In genomic region chr6:30009204-30009603, GRCm38 (mm10) we compare ENCODE assay signal across 22 mouse cellular contexts. TPM values are rescaled to one million over a fixed set of nuclear protein-coding genes. Genes with fewer than 3 reads are reported as not detected.
DNase-seq lines count a peak whose midpoint lies in the region; ATAC-seq and TF ChIP-seq lines count a peak whose summit lies in the region.
"Had no signal": no experiment of that assay in that cellular context is flagged by ENCODE, and none has a peak within 500 bp of the region (broad histone marks: within the 10 kb centered on the region; RNA-seq: fewer than 3 reads in every experiment).

No protein-coding gene starts in this region.

- no peaks in the 10 kb centered on the region for H3K4me1 ChIP-seq in forebrain, embryonic 13.5 days
- 0 out of 2 replicates have a peak, but pooled peaks cover 2% of the 10 kb centered on the region for H3K4me1 ChIP-seq in forebrain, embryonic 16.5 days (replicated peaks; ENCODE audit: control insufficient read depth, insufficient read depth, low read length)
- H3K4me1 ChIP-seq in kidney, adult 2 months (ENCODE audit: control insufficient read depth, insufficient read depth, low read length): no peaks in the 10 kb centered on the region
- H3K4me1 ChIP-seq in limb, embryonic 14.5 days (ENCODE audit: control insufficient read depth, insufficient read depth, low read length): 0 out of 2 replicates have a peak, but pooled peaks cover 7% of the 10 kb centered on the region
- H3K4me1 ChIP-seq: embryonic facial prominence, embryonic 12.5 days; embryonic facial prominence, embryonic 15.5 days had no signal

- 0 out of 2 replicates have a peak overlapping the region, but pooled peaks have one; percentile 26 for H3K9ac ChIP-seq in forebrain, embryonic 13.5 days
- no peak overlapping the region for H3K9ac ChIP-seq in forebrain, embryonic 16.5 days (replicated peaks; ENCODE audit: low read depth, low read length)
- H3K9ac ChIP-seq in limb, embryonic 14.5 days (ENCODE audit: low read depth, low read length, severe bottlenecking): no peak overlapping the region
- H3K9ac ChIP-seq: embryonic facial prominence, embryonic 12.5 days; embryonic facial prominence, embryonic 15.5 days; forebrain, embryonic 15.5 days; hindbrain, embryonic 14.5 days had no signal

- H3K27ac ChIP-seq in forebrain, embryonic 13.5 days: no peak overlapping the region
- H3K27ac ChIP-seq in forebrain, embryonic 16.5 days (ENCODE audit: low read length): no peak overlapping the region
- H3K27ac ChIP-seq in kidney, adult 2 months (ENCODE audit: insufficient read depth, low read depth, low read length): no peak overlapping the region
- peak overlapping the region; percentile 34 for H3K27ac ChIP-seq in limb, embryonic 14.5 days (replicated peaks; ENCODE audit: low read depth, low read length)
- H3K27ac ChIP-seq: embryonic facial prominence, embryonic 12.5 days; embryonic facial prominence, embryonic 15.5 days; forebrain, embryonic 15.5 days; hindbrain, embryonic 14.5 days; hindbrain, postnatal 0 days had no signal

- DNase-seq in kidney, adult 2 months: peak; percentile 15
- no peak for DNase-seq in kidney, postnatal 10 days
- DNase-seq in limb, embryonic 14.5 days (ENCODE audit: low spot score): peak; percentile 58
- no peak for DNase-seq in lung, postnatal 25 days (ENCODE audit: low spot score)
- DNase-seq in adrenal gland, postnatal 4 days (ENCODE audit: low spot score in 2 of 2): no peak
- DNase-seq: adrenal gland, postnatal 10 days; adrenal gland, postnatal 36 days; cerebellum, adult 11 months; cerebellum, adult 2 months; cerebellum, adult 9-11 months; cerebellum, postnatal 25 days; gastrocnemius, postnatal 10 days; gastrocnemius, postnatal 36 days had no signal

- no peaks in the 10 kb centered on the region for H3K36me3 ChIP-seq in forebrain, embryonic 13.5 days (ENCODE audit: poor library complexity, severe bottlenecking)
- no peaks in the 10 kb centered on the region for H3K36me3 ChIP-seq in forebrain, embryonic 16.5 days (ENCODE audit: control insufficient read depth, insufficient read depth)
- no peaks in the 10 kb centered on the region for H3K36me3 ChIP-seq in kidney, adult 2 months (ENCODE audit: control insufficient read depth, insufficient read depth, low read length)
- no peaks in the 10 kb centered on the region for H3K36me3 ChIP-seq in limb, embryonic 14.5 days (ENCODE audit: control insufficient read depth, insufficient read depth, low read length)
- H3K36me3 ChIP-seq: embryonic facial prominence, embryonic 12.5 days; embryonic facial prominence, embryonic 15.5 days; forebrain, embryonic 15.5 days had no signal

- ATAC-seq in forebrain, embryonic 13.5 days: no peak
- no peak for ATAC-seq in forebrain, embryonic 16.5 days
- peak; percentile 69 for ATAC-seq in limb, embryonic 14.5 days (ENCODE audit: low FRiP score, low read depth)
- ATAC-seq: forebrain, embryonic 15.5 days; hindbrain, postnatal 0 days; Patski had no signal

- TF ChIP-seq POLR2A in kidney, adult 2 months (IDR thresholded peaks at IDR 0.05; ENCODE audit: low read depth, low read length): no peak
- TF ChIP-seq POLR2A in limb, embryonic 14.5 days (IDR thresholded peaks at IDR 0.05; ENCODE audit: borderline replicate concordance, extremely low read depth, insufficient read depth, insufficient read length): no peak

- TF ChIP-seq CTCF in kidney, adult 2 months (conservative IDR thresholded peaks at IDR 0.05; ENCODE audit: insufficient read depth, insufficient read length, low read depth, low read length): no peak

- WGBS in forebrain, embryonic 13.5 days: 89% methylated on average over 7 of the region's 7 CpGs
- WGBS in forebrain, embryonic 16.5 days: 79% methylated on average over 7 of the region's 7 CpGs
- WGBS in kidney, adult 2 months: 63% methylated on average over 7 of the region's 7 CpGs
- WGBS in limb, embryonic 14.5 days: 35% methylated on average over 7 of the region's 7 CpGs

- H3K4me2 ChIP-seq in forebrain, embryonic 13.5 days: no peak overlapping the region
- H3K4me2 ChIP-seq in forebrain, embryonic 16.5 days (ENCODE audit: low read length): no peak overlapping the region
- H3K4me2 ChIP-seq in limb, embryonic 14.5 days (replicated peaks; ENCODE audit: low read depth, low read length, severe bottlenecking): no peak overlapping the region
- H3K4me2 ChIP-seq: embryonic facial prominence, embryonic 12.5 days; embryonic facial prominence, embryonic 15.5 days; forebrain, embryonic 15.5 days; heart, embryonic 11.5 days; hindbrain, embryonic 14.5 days had no signal

- H3K9me3 ChIP-seq in forebrain, embryonic 13.5 days (replicated peaks): no peaks in the 10 kb centered on the region
- H3K9me3 ChIP-seq in forebrain, embryonic 16.5 days (ENCODE audit: control insufficient read depth, low read length): no peaks in the 10 kb centered on the region
- H3K9me3 ChIP-seq in limb, embryonic 14.5 days (ENCODE audit: control insufficient read depth, low read length): no peaks in the 10 kb centered on the region
- H3K9me3 ChIP-seq: embryonic facial prominence, embryonic 12.5 days; embryonic facial prominence, embryonic 15.5 days; forebrain, embryonic 15.5 days had no signal

- no peak overlapping the region for H3K4me3 ChIP-seq in forebrain, embryonic 13.5 days
- no peak overlapping the region for H3K4me3 ChIP-seq in forebrain, embryonic 16.5 days (replicated peaks; ENCODE audit: low read length)
- no peak overlapping the region for H3K4me3 ChIP-seq in kidney, adult 2 months (ENCODE audit: insufficient read depth, low read depth, low read length)
- H3K4me3 ChIP-seq in limb, embryonic 14.5 days (replicated peaks; ENCODE audit: low read length): no peak overlapping the region
- H3K4me3 ChIP-seq: embryonic facial prominence, embryonic 12.5 days; embryonic facial prominence, embryonic 15.5 days; forebrain, embryonic 15.5 days had no signal

- H3K27me3 ChIP-seq in forebrain, embryonic 13.5 days: no peaks in the 10 kb centered on the region
- no peaks in the 10 kb centered on the region for H3K27me3 ChIP-seq in forebrain, embryonic 16.5 days (replicated peaks; ENCODE audit: control insufficient read depth, insufficient read depth, low read length)
- no peaks in the 10 kb centered on the region for H3K27me3 ChIP-seq in kidney, adult 2 months (replicated peaks; ENCODE audit: control insufficient read depth, insufficient read depth, low read length)
- H3K27me3 ChIP-seq in limb, embryonic 14.5 days (ENCODE audit: control insufficient read depth, insufficient read depth, low read length): no peaks in the 10 kb centered on the region
- H3K27me3 ChIP-seq: embryonic facial prominence, embryonic 12.5 days; embryonic facial prominence, embryonic 15.5 days; forebrain, embryonic 15.5 days; Patski had no signal

RNA-seq across cellular contexts. Expression of gene Nrf1, which starts 38.6 kb away (rescaled TPM):
- polyA plus RNA-seq in forebrain, embryonic 13.5 days (2015; fragmentation: Nextera tagmentation; extraction: Ambion mirVana): 67.3 and 71.9 TPM in 2 replicates
- polyA plus RNA-seq in forebrain, embryonic 16.5 days (2015; fragmentation: Nextera tagmentation; extraction: Ambion mirVana): 54.6 and 57.4 TPM in 2 replicates
- 22.9 and 25.0 TPM in 2 replicates for polyA plus RNA-seq in kidney, adult 2 months (2012; rRNA removed)
- 70.7 and 83.8 TPM in 2 replicates for polyA plus RNA-seq in limb, embryonic 14.5 days (2012; rRNA removed)
- 47.7 and 60.6 TPM in 2 replicates for polyA plus RNA-seq in limb, embryonic 14.5 days (2014; fragmentation: Nextera tagmentation; extraction: Ambion mirVana)
- 10 to 100 TPM; 31.3 to 34.2 TPM for total RNA-seq in adrenal gland, postnatal 4 days (2021)

Comparison
In these comparisons a context has a peak if more than half of its experiments do, and no peak if none do; other contexts are left out.
1. DNase-seq: peak in kidney, adult 2 months (single experiment) and limb, embryonic 14.5 days (single experiment); none in kidney, postnatal 10 days (single experiment), lung, postnatal 25 days (single experiment) and adrenal gland, postnatal 4 days (0 of 2).